Mouse (Mus musculus) layer of hippocampus, adult 9-11 months (tissue): Measurements from ENCODE around the gene Pla2g6.

ENCODE experiments used
- DNase-seq: peaks from one replicate; pipeline ENCODE4 v3.0.0; 2022

The Pla2g6 gene

DNA sequence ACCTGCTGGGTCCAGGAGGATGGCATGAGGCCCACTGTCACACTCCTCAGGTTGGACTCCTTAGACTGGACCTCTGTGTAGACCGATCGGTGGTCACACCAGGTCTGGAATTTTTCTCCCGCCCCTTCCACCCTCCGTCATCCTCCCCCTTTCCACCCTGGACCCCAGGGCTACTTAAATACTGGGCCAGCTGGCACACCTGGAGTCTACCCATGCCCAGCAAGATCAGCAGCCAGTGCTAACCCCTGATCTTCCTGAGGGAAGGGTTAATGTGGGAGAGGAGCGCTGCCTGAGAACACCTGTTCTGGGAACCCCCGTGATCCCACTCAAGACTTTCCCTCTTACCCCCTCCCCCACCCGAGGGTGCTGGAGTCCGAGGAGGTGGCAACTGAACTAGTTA is 20.5 kb upstream of the Pla2g6 start:
- no peak for DNase-seq

DNA sequence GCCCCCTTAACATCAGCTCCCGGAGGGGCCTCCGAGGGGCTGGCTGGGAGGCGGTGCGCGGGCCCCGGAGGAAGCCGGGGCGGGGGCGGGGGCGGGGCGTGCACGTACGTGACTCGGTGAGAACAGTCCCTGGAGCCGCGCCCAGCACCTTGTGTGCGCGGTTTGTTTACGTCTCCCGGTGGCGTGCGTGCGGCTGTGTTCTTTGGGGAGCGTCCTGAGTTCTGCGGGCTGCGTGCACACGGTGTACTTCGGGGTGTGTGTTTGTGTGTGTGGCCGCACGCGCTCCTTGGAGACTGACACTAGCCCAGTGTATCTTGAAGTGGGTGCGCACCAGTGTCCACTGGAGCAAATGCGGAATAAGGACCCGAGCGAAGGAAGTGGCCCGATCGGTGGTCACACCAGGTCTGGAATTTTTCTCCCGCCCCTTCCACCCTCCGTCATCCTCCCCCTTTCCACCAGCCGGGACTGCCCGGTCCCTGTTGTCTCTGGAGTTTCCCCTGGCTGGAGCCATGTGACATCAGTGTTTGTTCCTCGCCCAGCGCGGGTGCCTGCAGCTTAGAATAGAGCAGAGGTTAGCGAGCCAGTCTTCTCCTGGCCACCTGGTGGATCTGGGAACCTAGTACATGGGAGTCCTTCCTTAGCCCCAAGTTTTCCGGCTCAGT is 19.8 kb upstream of the Pla2g6 start:
- no peak for DNase-seq

DNA sequence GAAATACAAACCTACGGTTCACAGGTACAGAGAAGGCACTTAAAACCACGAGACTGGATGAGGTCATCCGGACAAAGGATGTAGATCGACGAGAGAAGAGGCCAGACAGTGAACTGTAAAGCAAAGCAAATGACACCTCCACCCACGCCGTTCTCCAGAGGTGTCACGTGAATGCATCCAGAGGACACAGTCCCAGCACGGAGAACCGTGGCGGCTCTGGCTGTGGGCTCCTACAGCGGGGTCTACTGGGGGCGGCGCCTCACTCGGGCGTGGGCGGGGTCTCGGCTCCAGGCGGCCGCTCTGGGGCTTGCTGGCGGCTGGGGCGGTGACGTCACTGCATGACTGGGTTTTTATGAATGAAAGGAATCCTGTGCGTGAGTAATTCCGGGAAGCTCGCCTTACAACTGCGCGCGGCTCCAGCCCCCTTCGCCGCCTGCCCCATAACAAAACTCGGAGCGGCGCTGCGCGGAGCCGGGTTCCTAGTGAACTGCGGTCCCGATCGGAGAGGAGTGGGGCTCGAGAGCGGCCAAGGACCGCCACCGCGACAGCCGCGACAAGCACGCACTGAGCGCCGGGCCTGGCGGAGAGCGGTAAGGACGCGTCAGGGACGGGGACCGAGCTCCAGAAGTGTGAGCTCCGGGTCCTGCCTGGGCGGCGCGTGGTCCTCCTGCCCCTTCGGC is 19.1 kb upstream of the Pla2g6 start:
- DNase-seq, result peak; percentile 87

DNA sequence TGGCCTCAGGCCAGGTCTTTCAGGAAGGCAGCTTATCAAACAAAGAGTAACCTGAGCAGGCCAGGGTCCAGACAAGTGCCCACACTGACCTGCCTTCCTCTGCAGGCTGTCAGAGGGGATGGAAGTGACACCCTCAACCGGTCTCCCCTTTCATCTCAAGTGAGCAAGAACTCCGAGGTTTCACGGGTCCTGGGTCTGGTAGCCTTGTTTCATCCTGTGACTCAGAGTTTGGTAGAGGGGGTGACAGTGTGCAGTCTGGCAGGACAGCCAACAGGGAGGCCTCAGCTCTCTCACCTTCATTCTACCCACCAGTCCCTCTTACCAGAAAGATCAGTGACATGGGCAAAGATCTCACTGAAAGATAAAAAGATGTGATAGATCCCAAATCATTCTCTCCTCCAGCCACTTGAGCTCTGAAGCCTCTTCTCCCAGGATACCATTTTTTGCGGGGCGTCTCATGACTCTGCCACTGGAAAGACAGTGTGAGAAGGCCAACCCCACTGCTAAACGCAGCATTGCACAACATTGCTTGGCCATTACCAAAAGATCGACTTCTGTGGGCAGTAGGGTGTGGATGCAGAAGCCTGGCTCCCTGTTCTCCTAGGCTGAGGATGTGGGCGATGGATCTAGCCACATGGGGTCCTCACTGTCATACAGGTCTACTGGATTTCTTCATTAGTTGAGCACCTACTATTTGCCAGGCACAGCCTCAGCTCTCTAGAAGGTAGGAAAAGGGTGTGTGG is 18.0 kb upstream of the Pla2g6 start, which contains the start of gene Maff:
Maff (plus strand) TSS at position 571 of the 743 bp plus-strand sequence.
- no peak for DNase-seq

DNA sequence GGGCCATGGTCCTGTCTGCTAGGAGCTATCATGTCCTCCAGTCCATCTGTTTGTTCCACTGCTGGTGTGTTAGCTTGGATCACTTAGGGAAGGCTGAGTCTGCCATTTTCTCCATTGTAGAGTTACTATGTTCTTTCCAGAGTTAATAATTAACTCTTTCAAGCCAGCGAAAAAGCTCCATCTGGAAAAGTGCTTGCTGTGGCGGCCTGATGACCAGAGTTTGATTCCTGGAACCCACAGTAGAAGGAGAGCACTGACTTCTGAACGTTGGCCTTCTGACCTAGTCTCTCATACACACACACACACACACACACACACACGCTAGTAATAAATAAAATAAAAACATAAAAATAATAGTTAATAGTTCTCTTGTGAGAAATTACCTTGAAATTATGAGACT is 16.4 kb upstream of the Pla2g6 start:
- DNase-seq, result no peak

DNA sequence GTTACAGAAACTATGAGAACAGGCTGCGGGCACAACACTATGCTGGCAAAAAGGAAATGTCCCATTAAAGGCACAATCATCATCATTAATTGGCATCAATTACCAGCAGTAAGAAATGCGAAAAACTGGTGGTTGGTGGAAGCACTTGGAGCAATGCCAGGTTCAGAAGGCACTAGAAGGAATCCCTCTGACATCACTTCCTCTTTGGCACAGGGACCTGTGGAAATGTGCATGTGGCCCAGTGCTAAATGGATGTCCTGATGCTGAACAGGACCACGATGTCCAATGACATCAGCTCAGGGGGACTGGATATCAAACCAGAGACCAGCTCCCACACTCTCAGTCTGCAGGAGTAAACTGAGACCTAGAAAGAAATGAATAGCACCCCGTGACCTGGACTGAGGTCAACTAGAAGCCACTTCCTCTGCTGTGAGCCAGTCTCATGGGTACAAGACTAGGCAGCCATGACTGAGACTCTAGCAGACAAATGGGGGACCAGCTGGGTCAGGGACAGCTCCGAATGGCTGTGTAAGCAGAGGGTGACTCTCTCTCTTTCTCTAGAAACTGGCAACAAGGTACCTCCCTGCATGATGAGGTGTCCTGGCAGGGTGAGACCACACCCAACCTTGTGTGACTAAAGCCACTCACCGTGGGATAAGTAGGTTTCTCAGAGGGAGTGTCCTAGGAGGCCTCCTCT is 14.6 kb upstream of the Pla2g6 start:
- DNase-seq, result no peak

DNA sequence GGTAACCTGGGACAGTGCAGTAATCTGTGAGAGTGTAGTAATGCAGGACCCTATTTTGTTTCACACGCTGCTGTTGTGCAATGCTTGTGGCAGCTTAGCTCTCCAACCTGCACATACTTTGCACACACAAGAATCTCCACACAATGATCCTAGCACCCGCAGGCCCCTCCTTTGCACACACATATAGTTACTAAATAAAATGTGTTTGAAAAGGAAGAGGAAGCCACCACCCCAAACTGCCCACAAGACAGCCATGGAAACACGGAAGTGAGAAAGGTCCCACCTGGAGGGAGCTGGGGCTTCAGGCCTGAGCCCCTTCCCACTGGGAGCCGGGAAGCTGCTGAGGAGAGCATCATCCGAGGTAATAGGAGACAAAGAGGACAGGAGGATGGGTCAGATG is 10.8 kb upstream of the Pla2g6 start:
- no peak for DNase-seq

DNA sequence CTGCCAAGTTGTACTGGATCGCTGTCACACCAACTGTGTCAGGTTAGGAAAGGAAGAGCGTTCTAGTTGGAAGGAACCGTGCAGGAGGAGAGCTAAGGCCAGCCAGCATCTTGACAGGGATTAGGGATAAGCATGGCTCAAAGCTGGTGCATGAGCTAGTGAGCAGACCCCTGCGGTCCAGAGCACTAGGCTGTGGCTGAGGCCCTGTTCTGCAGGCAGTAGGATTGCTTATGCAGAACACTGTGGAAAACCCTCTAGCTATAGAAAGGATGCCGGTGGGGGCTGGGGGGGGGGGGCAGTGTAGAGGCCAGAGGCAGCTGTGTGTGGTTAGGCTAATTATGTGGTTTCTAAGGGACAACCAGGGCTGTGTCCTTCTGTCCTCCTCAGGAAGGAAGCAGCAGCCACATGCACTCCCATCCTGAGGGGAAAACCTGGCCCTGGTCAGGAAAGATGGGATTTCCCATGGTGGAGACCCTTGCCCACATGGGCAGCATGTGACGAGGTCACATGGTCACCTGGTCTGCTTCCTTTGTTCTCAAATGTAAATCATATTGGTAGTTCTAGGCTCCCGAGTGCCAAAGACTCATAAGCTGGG is 7.0 kb upstream of the Pla2g6 start:
- no peak for DNase-seq

DNA sequence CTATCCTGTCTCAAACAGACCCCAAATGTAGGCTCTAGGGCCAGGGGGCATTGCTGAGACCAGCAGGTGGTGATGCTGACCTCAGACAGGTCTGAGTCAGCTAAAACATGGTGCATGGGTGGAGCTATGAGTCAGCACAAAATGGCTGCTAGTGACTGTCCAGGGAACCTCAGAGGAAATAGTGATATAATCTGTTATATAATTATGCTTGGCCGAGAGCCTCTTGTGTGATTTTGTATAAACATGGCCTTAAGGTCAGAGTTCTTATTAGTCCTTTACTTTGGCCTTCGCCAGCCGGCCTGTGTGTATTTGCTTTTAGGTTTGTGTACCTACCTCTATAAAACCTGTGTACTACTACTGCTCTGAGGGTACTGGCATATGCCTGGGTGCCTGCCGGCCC is 5.2 kb upstream of the Pla2g6 start:
- no peak for DNase-seq

DNA sequence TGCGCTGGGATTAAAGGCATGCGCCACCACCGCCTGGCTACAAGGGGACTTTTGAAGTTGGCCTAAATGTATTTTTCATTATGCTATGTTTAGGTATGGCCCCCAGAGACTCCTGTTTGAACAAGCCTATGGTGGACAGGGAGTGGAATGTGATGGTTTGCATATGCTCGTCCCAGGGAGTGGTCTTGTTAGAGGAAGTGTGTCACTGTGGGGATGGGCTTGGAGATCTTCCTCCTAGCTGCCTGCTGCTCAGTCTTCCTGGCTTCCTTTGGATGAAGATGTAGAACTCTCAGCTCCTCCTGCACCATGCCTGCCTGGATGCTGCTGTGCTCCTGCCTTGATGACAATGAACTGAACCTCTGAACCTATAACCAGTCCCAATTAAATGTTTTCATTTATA is 2.3 kb upstream of the Pla2g6 start:
- DNase-seq, result no peak

DNA sequence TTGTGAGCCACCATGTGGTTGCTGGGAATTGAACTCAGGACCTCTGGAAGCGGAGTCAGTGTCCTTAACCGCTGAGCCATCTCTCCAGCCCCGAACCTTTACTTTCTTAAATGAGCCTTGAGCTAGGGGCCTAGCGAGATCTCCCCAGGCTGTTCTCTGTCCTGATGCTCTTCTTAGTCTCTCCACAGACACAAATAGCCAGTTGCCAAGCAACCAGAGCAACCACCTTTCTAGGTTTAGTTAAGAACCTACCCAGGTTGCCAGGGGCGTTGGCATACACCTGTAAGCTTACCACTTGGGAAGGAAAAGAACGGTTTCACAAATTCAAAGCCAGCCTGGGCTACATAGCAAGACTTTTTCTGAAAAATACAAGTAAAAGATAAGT is 1.8 kb upstream of the Pla2g6 start:
- no peak for DNase-seq

DNA sequence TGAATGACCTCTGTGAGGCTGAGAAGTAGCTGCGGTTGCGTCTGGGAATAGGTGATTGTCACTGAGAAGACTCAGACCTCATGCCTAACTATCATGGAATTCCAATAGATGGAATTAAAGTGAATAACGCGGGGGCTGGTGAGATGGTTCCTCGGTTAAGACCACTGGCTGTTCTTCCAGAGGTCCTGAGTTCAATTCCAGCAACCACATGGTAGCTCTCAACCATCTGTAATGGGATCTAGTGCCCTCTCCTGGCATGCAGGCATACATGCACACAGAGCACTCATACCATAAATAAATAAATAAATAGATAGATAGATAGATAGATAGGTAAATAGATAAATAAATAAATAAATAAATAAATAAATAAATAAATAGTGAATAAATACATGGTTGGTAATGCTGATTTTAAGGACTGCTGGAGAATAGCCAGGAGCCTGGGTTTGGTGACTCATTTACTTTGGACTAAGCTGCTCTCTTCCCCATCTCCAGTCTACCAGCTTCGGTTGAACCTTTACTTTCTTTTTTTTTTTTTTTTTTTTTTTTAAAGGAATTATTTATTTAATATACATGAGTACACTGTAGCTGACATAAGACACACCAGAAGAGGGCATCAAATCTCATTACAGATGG is 1.3 kb upstream of the Pla2g6 start:
- no peak for DNase-seq

DNA sequence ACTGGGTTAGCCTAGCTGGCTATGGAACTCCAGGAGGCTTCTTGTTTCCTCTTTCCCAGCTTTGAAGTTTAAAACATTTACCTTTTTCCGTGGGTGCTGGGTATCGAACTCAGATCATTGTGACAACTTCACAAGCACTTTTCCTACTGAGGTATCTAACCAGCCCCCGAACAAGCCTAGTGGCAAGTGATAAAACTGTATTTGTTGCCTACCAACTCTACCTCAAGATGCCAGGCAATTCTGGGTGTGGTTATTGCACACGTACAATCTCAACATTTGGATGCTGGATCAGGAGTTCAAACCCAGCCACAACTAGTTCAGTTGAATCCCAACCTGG is 717 bp upstream of the Pla2g6 start:
- DNase-seq, result no peak

DNA sequence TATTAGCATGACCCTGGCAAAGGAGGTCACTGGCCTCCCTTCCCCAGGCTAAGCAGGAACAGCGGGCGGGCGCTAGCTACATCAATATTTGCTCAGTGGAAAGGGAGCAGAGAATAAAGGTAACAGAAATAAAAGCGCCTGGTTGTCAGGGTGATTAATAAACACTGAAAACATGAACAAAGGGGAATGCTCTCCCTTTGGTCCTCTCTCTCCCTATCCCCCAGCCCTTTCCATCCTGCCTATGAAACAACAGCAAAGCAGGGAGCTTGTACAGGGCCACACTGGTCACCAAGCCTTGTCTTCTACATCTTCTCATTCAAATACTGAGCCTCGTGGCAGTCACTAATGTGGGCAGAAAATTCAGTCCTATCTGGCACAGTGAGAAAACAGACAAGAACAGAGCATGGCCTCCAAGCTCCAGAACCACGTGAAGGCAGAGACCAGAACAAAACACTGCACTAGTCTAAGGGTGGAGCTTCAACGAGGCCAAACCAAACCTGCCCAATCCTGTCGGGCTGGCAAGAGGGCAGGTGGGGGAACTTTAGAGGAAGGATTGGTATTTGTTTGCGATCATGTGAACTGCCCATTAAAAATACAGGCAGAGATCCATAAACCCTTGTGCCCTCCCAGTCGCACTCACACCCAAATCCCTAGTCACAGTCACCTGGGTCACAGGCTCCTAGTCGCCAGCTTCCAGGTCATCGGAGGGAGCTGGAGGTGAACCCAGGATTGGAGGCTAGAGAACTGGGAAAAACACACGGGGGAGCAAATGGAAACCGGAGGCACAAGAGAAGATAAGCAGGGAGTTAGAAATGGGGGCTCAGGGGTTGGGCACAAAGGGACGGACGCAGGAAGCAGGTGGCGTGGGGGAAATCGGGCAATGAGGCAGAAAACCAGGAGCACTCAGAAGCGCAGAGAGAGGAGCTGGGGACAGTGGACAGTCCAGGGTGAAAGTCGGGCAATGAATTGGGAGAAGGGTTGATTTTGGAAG is 924 bp downstream of the Pla2g6 start:
- DNase-seq, result no peak

DNA sequence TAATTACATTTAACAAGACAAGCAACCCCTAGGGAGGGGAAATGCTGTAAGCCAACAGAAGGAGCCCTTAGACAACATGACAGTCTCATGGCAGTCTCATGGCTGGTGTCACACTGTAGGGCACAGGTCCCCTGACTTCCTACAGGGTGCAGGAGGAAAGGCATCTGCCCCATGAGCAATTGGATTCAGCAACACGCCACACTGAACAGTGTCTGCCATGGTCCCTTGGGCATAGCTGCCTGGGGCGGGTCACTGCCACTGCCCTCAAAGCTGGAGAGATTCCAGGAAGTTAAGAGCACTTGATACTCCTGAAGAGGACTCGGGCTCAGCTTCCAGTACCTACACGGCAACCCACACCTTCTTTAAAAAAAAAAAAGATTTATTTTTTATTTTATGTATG is 1.9 kb downstream of the Pla2g6 start:
- DNase-seq, result no peak

DNA sequence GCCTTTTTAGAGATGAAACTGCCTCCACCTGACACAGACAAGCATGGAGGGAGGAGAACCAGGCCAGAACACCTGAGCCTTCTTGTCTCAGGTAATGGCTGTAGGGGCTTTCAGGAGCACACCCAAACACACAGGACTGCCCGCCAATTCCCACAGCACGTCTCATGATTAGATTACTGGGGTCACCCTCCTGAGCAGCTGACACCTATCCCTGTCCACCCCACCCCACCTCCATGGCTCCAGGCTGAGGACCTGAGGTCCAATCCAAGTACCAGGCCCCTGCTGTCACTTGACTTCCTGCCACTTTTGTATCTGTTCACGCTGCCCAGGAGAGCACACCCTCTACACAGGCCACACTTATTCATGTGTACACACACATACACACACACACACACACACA is 2.4 kb downstream of the Pla2g6 start:
- no peak for DNase-seq

DNA sequence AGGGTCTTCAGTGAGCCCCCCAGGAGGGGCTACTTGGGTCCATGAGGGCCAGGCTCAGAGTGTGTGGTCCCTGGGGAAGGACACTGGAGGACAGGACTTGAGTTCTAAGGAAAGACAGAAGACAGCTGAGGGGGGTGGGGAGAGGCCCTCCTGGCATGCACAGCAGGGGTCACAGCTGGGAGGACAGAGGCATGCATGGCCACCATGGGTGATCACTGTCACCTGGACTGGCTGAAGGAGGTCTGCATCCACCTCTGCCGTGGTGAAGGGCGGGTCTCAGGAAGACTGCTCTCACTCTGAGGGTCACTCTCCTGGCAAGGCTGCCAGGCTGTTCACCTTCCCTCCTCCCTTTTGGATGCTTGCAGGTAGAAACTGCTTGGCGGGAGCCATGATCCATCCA is 3.8 kb downstream of the Pla2g6 start:
- DNase-seq, result no peak

DNA sequence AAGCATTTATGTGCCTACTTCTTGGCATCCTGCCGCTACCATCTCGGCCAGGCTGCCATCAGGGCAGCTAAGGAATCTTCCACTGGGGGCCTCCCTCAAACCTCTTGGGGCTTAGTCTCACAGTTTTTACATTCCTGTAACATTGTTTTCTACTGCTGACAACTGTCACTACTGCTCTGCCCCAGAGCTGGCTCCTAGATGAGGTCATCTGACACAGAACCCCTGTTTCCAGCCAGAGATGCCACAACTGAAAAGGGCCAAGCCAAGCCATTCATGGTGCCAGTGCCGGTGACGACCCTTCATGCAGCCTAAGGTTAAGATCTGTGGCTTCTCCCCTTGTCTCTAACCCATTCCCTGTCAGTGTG is 4.4 kb downstream of the Pla2g6 start:
- no peak for DNase-seq

DNA sequence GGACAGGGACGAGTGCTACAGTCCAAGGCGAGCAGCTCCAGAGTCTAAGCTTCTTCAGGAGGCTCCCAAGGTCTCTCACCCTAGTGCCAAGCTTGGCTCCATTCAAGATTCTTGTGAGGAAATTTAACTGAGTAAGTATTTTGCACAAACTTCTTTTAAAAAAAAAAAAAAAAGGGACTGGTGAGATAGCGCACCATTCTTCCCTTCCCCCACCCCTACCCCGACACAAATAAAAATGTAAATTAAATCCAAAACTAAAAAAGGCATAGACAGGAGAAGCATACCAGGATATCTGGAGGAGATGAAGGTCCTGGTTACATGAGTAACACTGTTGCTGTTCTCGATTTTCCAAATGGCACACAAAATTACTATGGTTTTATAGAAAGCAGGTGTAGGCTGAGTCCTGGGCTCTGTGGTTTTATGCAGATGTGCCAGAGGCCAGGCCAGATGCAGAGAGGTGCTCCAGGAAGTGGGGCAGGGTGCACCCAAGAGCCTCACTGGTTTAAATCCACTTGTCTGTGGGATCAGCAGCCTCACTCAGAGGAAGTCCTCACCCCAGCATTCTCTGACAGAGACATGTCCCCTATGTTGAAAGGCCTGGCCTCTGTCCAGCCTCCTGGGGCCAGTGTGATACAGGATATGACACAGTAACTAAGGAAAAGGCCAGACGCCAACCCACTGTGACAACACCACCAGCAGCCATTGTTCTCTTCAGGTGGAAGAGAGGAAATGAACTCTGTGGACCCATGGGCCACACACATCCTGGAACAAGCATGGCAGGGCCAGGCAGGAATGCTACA is 5.0 kb downstream of the Pla2g6 start:
- DNase-seq, result peak; percentile 82

DNA sequence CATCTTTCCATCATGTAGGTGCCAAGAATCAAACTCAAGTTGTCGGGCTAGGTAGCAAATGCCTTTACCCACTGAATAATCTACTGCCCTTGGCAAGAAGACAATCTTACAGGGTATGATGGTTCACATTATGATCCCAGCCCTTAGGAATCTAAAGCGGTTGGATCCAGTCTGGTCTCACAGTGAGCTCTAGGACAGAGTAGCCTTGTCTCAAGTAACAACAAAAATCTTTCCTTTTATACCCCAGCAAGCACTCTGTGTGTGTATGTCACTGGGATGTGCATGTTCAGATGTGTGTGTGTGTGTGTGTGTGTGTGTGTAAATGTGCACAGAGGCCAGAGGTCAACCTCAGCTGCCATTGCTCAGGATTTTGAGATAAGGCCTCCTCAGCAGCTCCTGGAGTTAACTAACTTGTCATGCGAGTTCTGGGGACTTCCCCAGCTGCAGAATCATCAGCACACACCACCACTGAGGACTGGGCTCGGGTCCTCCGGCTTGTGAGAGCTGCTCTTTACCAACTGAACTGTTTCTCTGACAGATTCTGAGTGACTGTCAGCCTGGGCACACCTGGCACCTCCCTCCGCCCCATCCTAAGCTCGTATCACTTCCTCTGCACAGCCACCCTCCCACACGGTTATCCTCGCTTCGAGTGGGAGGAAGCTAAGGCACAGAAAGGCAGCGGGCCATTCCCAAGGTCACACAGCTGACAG is 5.8 kb downstream of the Pla2g6 start:
- no peak for DNase-seq
